Mouse (Mus musculus) adrenal gland, adult 2 months (tissue): ENCODE data around the gene Usp17lb. TPM values are rescaled to one million over a fixed set of nuclear protein-coding genes. Genes with fewer than 3 reads are reported as not detected.
"Not testable (repeated sequence)": the region's sequence is repeated elsewhere in the genome, so short reads cannot be mapped to it uniquely, and the experiment has no call there.

Experiments
- DNase-seq: peaks from one replicate; pipeline ENCODE4 v3.0.0; 2021
- long read RNA-seq: library from polyadenylated mRNA; stranded (forward); transcript quantifications from one replicate; pipeline ENCODE4 v2.0.0, GENCODE M21; 2021
- polyA plus RNA-seq: library from polyadenylated mRNA; depleted of rRNA; stranded (reverse); fragments of >200 nt; gene quantifications from 2 replicates; pipeline ENCODE4 v1.2.3, GENCODE M21; 2012; rRNA removed
- total RNA-seq, 2 experiments: library from RNA; stranded (reverse); gene quantifications; 2 replicates each; pipeline ENCODE4 v1.2.3; 2021

Usp17lb gene
- total RNA-seq: under 1 TPM in 1 of 2 experiments, not detected in 1; 0.37 TPM
- not detected in 2 replicates for polyA plus RNA-seq
- long read RNA-seq: 0 reads

DNA sequence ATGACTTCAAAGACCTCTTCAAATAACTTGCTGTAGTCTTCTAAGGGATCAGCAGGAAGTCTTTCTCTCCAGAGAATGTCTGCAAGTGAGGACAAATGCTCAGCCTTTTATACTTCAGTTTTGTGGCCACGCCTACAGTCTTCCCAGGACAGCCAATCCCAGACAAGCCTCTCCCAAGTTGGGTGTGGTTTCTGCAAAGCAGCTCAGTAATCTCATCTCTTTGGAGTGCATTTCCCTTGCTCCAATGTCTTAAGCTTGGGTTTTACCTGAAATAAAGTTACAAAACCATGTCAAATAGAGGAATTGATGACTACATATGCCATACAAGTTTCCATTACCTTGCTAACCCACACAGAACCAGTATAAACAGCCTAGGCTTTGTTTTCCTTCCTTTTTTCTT is at the start of gene Usp17lb:
TSS of gene Usp17lb (minus strand) at position 101 of the 400 bp plus-strand sequence.
- DNase-seq: no peak

- DNase-seq: no peak
Measured at GRCm38 (mm10) chr7:104877731-104878130, 35.3 kb upstream of the Usp17lb start, which contains the start of gene Olfr665. TSS of gene Olfr665 (plus strand) at chr7:104878031.

- peak; percentile 26 for DNase-seq
Measured at GRCm38 (mm10) chr7:104861381-104861780, 19.0 kb upstream of the Usp17lb start.

- no peak for DNase-seq
Measured at GRCm38 (mm10) chr7:104857683-104858082, 15.3 kb upstream of the Usp17lb start.

DNA sequence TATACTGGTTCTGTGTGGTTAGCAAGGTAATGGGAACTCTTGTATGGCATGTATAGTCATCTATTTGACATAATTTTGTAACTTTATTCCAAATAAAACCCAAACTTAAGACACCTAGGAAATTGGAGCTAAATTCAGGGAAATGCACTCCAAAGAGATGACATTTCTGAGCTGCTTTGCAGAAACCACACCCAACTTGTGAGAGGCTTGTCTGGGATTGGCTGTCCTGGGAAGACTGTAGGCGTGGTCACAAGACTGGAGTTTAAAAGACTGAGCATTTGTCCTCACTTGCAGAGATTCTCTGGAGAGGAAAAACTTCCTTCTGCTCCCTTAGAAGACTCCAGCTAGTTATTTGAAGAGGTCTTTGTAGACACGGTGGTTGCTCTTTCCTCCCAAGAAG is 14.3 kb upstream of the Usp17lb start, which contains the start of gene Usp17la:
TSS of gene Usp17la (plus strand) at position 301 of the 400 bp plus-strand sequence.
- DNase-seq: not testable (repeated sequence)

DNA sequence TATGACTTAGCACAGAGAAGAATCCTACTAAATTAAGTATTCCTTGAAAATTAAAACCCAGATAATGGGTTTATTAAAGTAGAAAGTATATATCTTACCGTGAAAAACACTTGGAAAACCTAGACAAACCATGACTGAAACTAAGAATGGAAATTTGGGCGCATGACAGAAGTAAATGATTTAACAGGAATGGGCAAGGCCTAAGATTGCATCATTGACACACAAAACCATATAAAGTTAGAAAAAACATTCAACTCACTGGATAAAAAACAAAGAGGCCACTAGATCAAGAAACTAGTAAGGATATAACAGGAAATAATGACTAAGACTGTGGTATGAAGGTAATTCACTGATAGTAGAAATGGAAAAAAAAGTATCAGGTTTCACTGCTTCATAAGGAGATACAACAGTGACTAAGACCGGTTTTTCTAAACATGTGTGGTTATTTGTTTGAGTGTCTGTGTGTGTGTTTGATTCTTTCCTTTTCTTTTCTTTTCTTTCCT is 12.9 kb upstream of the Usp17lb start:
- no peak for DNase-seq

- DNase-seq: not testable (repeated sequence)
Measured at GRCm38 (mm10) chr7:104851546-104851945, 9.1 kb upstream of the Usp17lb start.

GRCm38 (mm10) chr7:104843731-104844287 is 1.4 kb upstream of the Usp17lb start:
- DNase-seq: no peak

DNA sequence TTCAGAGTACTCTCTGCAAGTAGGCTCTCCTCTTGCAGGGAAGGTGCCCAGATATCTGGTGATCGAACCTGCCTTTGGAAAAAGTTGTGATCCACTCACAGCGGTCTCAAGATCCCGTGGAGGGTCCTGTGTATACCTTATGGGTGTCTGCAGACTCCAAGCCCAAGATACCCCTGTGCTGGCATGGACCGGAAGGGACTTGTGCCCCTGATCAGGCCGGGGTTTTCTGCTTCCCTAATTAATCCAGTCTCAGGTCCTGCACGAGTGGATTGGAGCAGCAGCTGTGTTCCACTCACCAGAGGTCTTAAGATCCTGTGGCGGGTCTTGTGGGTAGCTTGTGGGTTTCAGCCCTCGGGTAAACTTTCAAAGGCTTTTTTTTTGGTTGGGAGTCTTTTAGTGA is 32.1 kb downstream of the Usp17lb start:
- DNase-seq: not testable (repeated sequence)

DNA sequence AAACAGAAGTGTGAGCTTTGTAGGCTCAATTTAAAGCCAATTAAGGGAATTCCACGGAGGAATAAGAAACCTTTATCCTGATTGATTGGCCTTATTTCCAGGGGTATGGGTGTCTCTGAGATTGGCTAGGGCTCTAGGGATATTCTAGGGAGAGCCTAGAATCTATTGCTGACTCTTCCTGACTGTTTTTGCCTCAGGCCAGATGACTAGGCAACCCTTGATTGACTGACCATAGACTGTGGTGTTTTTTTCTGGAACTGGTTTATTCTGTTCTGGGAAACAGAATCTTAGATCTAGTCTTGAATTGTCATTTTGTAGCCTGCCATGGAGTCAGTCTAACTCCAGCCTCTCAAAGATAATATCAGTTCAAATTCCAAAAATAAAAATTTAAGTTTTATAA is 51.6 kb downstream of the Usp17lb start:
- no peak for DNase-seq

Other genes starting within 250 kb of the Usp17lb start
- gene Olfr655, start 240.8 kb downstream of the Usp17lb start, total RNA-seq: not detected
- not detected in 2 replicates for gene Olfr655, start 240.8 kb downstream of the Usp17lb start, polyA plus RNA-seq
- not detected for gene Olfr656, start 228.6 kb downstream of the Usp17lb start, total RNA-seq
- not detected in 2 replicates for gene Olfr656, start 228.6 kb downstream of the Usp17lb start, polyA plus RNA-seq
- gene Olfr657, start 217.8 kb downstream of the Usp17lb start, total RNA-seq: not detected
- not detected in 2 replicates for gene Olfr657, start 217.8 kb downstream of the Usp17lb start, polyA plus RNA-seq
- not detected for gene Olfr658, start 195.3 kb downstream of the Usp17lb start, total RNA-seq
- gene Olfr658, start 195.3 kb downstream of the Usp17lb start, polyA plus RNA-seq: not detected in 2 replicates
- gene Olfr659, start 175.8 kb downstream of the Usp17lb start, total RNA-seq: not detected
- gene Olfr659, start 175.8 kb downstream of the Usp17lb start, polyA plus RNA-seq: not detected in 2 replicates
- gene Olfr661, start 156.1 kb downstream of the Usp17lb start, total RNA-seq: not detected
- not detected in 2 replicates for gene Olfr661, start 156.1 kb downstream of the Usp17lb start, polyA plus RNA-seq
- not detected for gene Usp17le, start 65.1 kb downstream of the Usp17lb start, total RNA-seq
- gene Usp17le, start 65.1 kb downstream of the Usp17lb start, polyA plus RNA-seq: not detected in 2 replicates
- not detected for gene Usp17la, start 14.4 kb upstream of the Usp17lb start, total RNA-seq
- gene Usp17la, start 14.4 kb upstream of the Usp17lb start, polyA plus RNA-seq: not detected in 2 replicates
- gene Olfr665, start 35.4 kb upstream of the Usp17lb start, total RNA-seq: not detected
- not detected in 2 replicates for gene Olfr665, start 35.4 kb upstream of the Usp17lb start, polyA plus RNA-seq
- gene Olfr666, start 53.3 kb upstream of the Usp17lb start, total RNA-seq: not detected
- gene Olfr666, start 53.3 kb upstream of the Usp17lb start, polyA plus RNA-seq: not detected in 2 replicates
- not detected for gene Olfr667, start 78.9 kb upstream of the Usp17lb start, total RNA-seq
- gene Olfr667, start 78.9 kb upstream of the Usp17lb start, polyA plus RNA-seq: not detected in 2 replicates
- gene Olfr668, start 85.5 kb upstream of the Usp17lb start, total RNA-seq: not detected
- gene Olfr668, start 85.5 kb upstream of the Usp17lb start, polyA plus RNA-seq: not detected in 2 replicates
- gene Olfr669, start 91.6 kb upstream of the Usp17lb start, total RNA-seq: not detected
- gene Olfr669, start 91.6 kb upstream of the Usp17lb start, polyA plus RNA-seq: not detected in 2 replicates
- not detected for gene Olfr670, start 120.0 kb upstream of the Usp17lb start, total RNA-seq
- not detected in 2 replicates for gene Olfr670, start 120.0 kb upstream of the Usp17lb start, polyA plus RNA-seq
- gene Olfr671, start 136.5 kb upstream of the Usp17lb start, total RNA-seq: not detected
- gene Olfr671, start 136.5 kb upstream of the Usp17lb start, polyA plus RNA-seq: not detected in 2 replicates
- not detected for gene Olfr672, start 159.4 kb upstream of the Usp17lb start, total RNA-seq
- not detected in 2 replicates for gene Olfr672, start 159.4 kb upstream of the Usp17lb start, polyA plus RNA-seq
- gene Olfr675, start 185.9 kb upstream of the Usp17lb start, total RNA-seq: not detected
- not detected in 2 replicates for gene Olfr675, start 185.9 kb upstream of the Usp17lb start, polyA plus RNA-seq
- gene Olfr676, start 190.1 kb upstream of the Usp17lb start, total RNA-seq: not detected
- gene Olfr676, start 190.1 kb upstream of the Usp17lb start, polyA plus RNA-seq: not detected in 2 replicates
- not detected for gene Olfr677, start 208.8 kb upstream of the Usp17lb start, total RNA-seq
- not detected in 2 replicates for gene Olfr677, start 208.8 kb upstream of the Usp17lb start, polyA plus RNA-seq
- gene Olfr678, start 221.9 kb upstream of the Usp17lb start, total RNA-seq: not detected
- gene Olfr678, start 221.9 kb upstream of the Usp17lb start, polyA plus RNA-seq: not detected in 2 replicates
- gene Olfr679, start 238.6 kb upstream of the Usp17lb start, total RNA-seq: not detected
- gene Olfr679, start 238.6 kb upstream of the Usp17lb start, polyA plus RNA-seq: not detected in 2 replicates